Mouse (Mus musculus) thymus, adult 2 months (tissue): ENCODE measurements at regions not wholly inside any gene's neighbourhood (a gene's known extent, or its start where the extent isn't known, plus 50 kb on each side); places are given as distances from the start of the nearest gene placed in this dataset.

Experiments
- CTCF ChIP-seq: fragments of 200-500 bp; IDR thresholded peaks from 2 replicates; pipeline ENCODE4 v1.5.1; 2012; ENCODE audit warnings: mild to moderate bottlenecking, control low read depth, low read length, moderate library complexity, borderline replicate concordance; ENCODE audit not compliant: control insufficient read depth, poor library complexity, insufficient read depth; ENCODE audit errors: extremely low read depth
- POLR2A ChIP-seq: fragments of 200-500 bp; IDR thresholded peaks from 2 replicates; pipeline ENCODE4 v1.6.1; 2012; ENCODE audit warnings: mild to moderate bottlenecking, low read length, control low read depth, moderate library complexity; ENCODE audit not compliant: control insufficient read depth, poor library complexity, insufficient read depth; ENCODE audit errors: extremely low read depth

- TF ChIP-seq POLR2A (no peak), CTCF (no peak)
Observed at GRCm38 (mm10) chr4:10048770-10049169, 825.5 kb upstream of the 2610301B20Rik start.
